Mouse (Mus musculus) mammary gland, adult 2 months (tissue): Measurements from ENCODE around the gene Ms4a8a. TPM values are rescaled to one million over a fixed set of nuclear protein-coding genes. Genes with fewer than 3 reads are reported as not detected.

Experiments
- polyA plus RNA-seq: library from polyadenylated mRNA; depleted of rRNA; stranded (reverse); fragments of >200 nt; gene quantifications from 2 replicates; pipeline ENCODE4 v1.2.3, GENCODE M21; 2012; ENCODE audit warnings: low replicate concordance; rRNA removed

The Ms4a8a gene
- 6.6 and 18.8 TPM in 2 replicates for polyA plus RNA-seq

GRCm38 (mm10) chr19:11080934-11081333 lies at the start of gene Ms4a8a:
TSS of gene Ms4a8a (minus strand) at chr19:11081102.

GRCm38 (mm10) chr19:11017891-11018290 lies 63.0 kb downstream of the Ms4a8a start, which contains the start of gene Ms4a18:
TSS of gene Ms4a18 (minus strand) at chr19:11018031.

Other genes with a start within 250 kb of the Ms4a8a start
- gene Slc15a3, start 241.4 kb downstream of the Ms4a8a start, polyA plus RNA-seq: 15.3 and 24.6 TPM in 2 replicates
- 21.3 and 34.9 TPM in 2 replicates for gene Tmem132a, start 211.2 kb downstream of the Ms4a8a start, polyA plus RNA-seq
- gene Tmem109, start 199.1 kb downstream of the Ms4a8a start, polyA plus RNA-seq: 153 and 263 TPM in 2 replicates
- gene Prpf19, start 185.9 kb downstream of the Ms4a8a start, polyA plus RNA-seq: 222 and 340 TPM in 2 replicates
- 0.10 and 0.12 TPM in 2 replicates for gene Zp1, start 160.5 kb downstream of the Ms4a8a start, polyA plus RNA-seq
- 1.4 and 4.2 TPM in 2 replicates for gene Ptgdr2, start 143.9 kb downstream of the Ms4a8a start, polyA plus RNA-seq
- 7.2 and 9.0 TPM in 2 replicates for gene Ccdc86, start 131.8 kb downstream of the Ms4a8a start, polyA plus RNA-seq
- gene Ms4a10, start 106.4 kb downstream of the Ms4a8a start, polyA plus RNA-seq: not detected in 2 replicates
- 0.36 TPM in 1 of 2 replicates, not detected in the other for gene Ms4a15, start 87.9 kb downstream of the Ms4a8a start, polyA plus RNA-seq
- gene Ms4a18, start 63.1 kb downstream of the Ms4a8a start, polyA plus RNA-seq: not detected in 2 replicates
- gene 1700017D01Rik, start 49.8 kb upstream of the Ms4a8a start, polyA plus RNA-seq: not detected in 2 replicates
- not detected in 2 replicates for gene 1700025F22Rik, start 84.2 kb upstream of the Ms4a8a start, polyA plus RNA-seq
- gene Ms4a13, start 115.6 kb upstream of the Ms4a8a start, polyA plus RNA-seq: not detected in 2 replicates
- gene Ms4a12, start 151.3 kb upstream of the Ms4a8a start, polyA plus RNA-seq: not detected in 2 replicates
- 7.6 and 12.1 TPM in 2 replicates for gene Ms4a1, start 185.1 kb upstream of the Ms4a8a start, polyA plus RNA-seq
- gene Ms4a5, start 202.8 kb upstream of the Ms4a8a start, polyA plus RNA-seq: not detected in 2 replicates
- gene Ms4a14, start 233.4 kb upstream of the Ms4a8a start, polyA plus RNA-seq: 0.35 and 1.4 TPM in 2 replicates